Mouse (Mus musculus) heart, embryonic 10.5 days (tissue): ENCODE results near the gene Ncf2. TPM values are rescaled to one million over a fixed set of nuclear protein-coding genes. Genes with fewer than 3 reads are reported as not detected.

ENCODE experiments used
- DNase-seq: peaks from one replicate; pipeline ENCODE4 v3.0.0-alpha.2; 2017; ENCODE audit warnings: low spot score
- H3K27ac ChIP-seq: fragments of 300-500 bp; sonication (generic); 2 replicates; pipeline ENCODE4 v1.5.1; 2016; ENCODE audit warnings: mild to moderate bottlenecking
- H3K27me3 ChIP-seq: fragments of 300-500 bp; sonication (generic); 2 replicates; pipeline ENCODE4 v1.6.1; 2016; ENCODE audit warnings: mild to moderate bottlenecking; ENCODE audit not compliant: poor library complexity, insufficient read depth, severe bottlenecking
- H3K36me3 ChIP-seq: fragments of 300-500 bp; sonication (generic); 2 replicates; pipeline ENCODE4 v1.6.1; 2016; ENCODE audit warnings: mild to moderate bottlenecking, moderate library complexity
- H3K4me1 ChIP-seq: fragments of 300-500 bp; sonication (generic); 2 replicates; pipeline ENCODE4 v1.6.1; 2016; ENCODE audit warnings: mild to moderate bottlenecking
- H3K4me3 ChIP-seq: fragments of 300-500 bp; sonication (generic); 2 replicates; pipeline ENCODE4 v1.5.1; 2016; ENCODE audit warnings: mild to moderate bottlenecking, moderate library complexity
- H3K9me3 ChIP-seq: fragments of 300-500 bp; sonication (generic); 2 replicates; pipeline ENCODE4 v1.6.1; 2016; ENCODE audit warnings: mild to moderate bottlenecking, moderate library complexity
- WGBS: fragments of 180-500 bp; shearing (Covaris S2); methylation state at CpG from one replicate; pipeline ENCODE4 v1.1.7; 2016; 5-methylcytosine and 5-hydroxymethylcytosine counted together
- polyA plus RNA-seq: library from polyadenylated mRNA; unstranded; fragments of >200 nt; fragmentation: Nextera tagmentation; extraction: Ambion mirVana; gene quantifications from 2 replicates; pipeline ENCODE4 v1.2.1, GENCODE M21; 2016

The Ncf2 gene
- polyA plus RNA-seq, 1 experiment from 2014 or later = 3.5 TPM

- 74% methylated on average over 3 of the region's 3 CpGs for WGBS
- Histone ChIP-seq H3K4me1 (no peaks in the 10 kb centered on the region; the same call in 1 of the 2 replicates), H3K4me3 (no peak overlapping the region), H3K27ac (no peak overlapping the region), H3K9me3 (no peaks in the 10 kb centered on the region), H3K36me3 (peaks cover 88% of the 10 kb centered on the region), H3K27me3 (no peaks in the 10 kb centered on the region)
- DNase-seq = no peak
Measured at GRCm38 (mm10) chr1:152845211-152845730, 45.3 kb downstream of the Ncf2 start.

GRCm38 (mm10) chr1:152846856-152847255, 46.9 kb downstream of the Ncf2 start:
- DNase-seq = no peak
- Histone ChIP-seq H3K27me3 (no peaks in the 10 kb centered on the region), H3K27ac (no peak overlapping the region), H3K9me3 (no peaks in the 10 kb centered on the region), H3K4me1 (no peaks in the 10 kb centered on the region; the same call in 1 of the 2 replicates), H3K4me3 (no peak overlapping the region), H3K36me3 (peaks cover 86% of the 10 kb centered on the region)
- 91% methylated on average over 2 of the region's 2 CpGs for WGBS

GRCm38 (mm10) chr1:152869901-152870300, 69.9 kb downstream of the Ncf2 start:
- H3K9me3 ChIP-seq = no peaks in the 10 kb centered on the region
- 62% methylated on average over 6 of the region's 6 CpGs for WGBS
- 0 out of 2 replicates have a peak, but pooled peaks cover 3% of the 10 kb centered on the region for H3K4me1 ChIP-seq
- H3K27me3 ChIP-seq = no peaks in the 10 kb centered on the region
- H3K27ac ChIP-seq = no peak overlapping the region
- H3K36me3 ChIP-seq = peaks cover 48% of the 10 kb centered on the region
- DNase-seq = no peak
- no peak overlapping the region for H3K4me3 ChIP-seq

- peaks cover 37% of the 10 kb centered on the region for H3K36me3 ChIP-seq
Measured at GRCm38 (mm10) chr1:152871031-152871430, 71.0 kb downstream of the Ncf2 start.

More at GRCm38 (mm10) chr1:152871031-152871430, 71.0 kb downstream of the Ncf2 start:
- Histone ChIP-seq H3K9me3 (no peaks in the 10 kb centered on the region), H3K4me1 (0 out of 2 replicates have a peak, but pooled peaks cover 3% of the 10 kb centered on the region), H3K4me3 (no peak overlapping the region), H3K27ac (no peak overlapping the region), H3K27me3 (no peaks in the 10 kb centered on the region)
- no peak for DNase-seq
- WGBS = 69% methylated on average over 3 of the region's 3 CpGs

Other genes starting within 250 kb of the Ncf2 start
- not detected in 2 replicates for gene Apobec4, start 49.6 kb upstream of the Ncf2 start, polyA plus RNA-seq
- gene Rgl1, start 33.8 kb upstream of the Ncf2 start, polyA plus RNA-seq = 51.2 and 58.3 TPM in 2 replicates
- 238 and 256 TPM in 2 replicates for gene Arpc5, start 33.7 kb upstream of the Ncf2 start, polyA plus RNA-seq
- 25.9 and 30.0 TPM in 2 replicates for gene Smg7, start 102.5 kb downstream of the Ncf2 start, polyA plus RNA-seq
- 0.28 and 1.0 TPM in 2 replicates for gene Nmnat2, start 154.8 kb downstream of the Ncf2 start, polyA plus RNA-seq